Mouse (Mus musculus) bone marrow, adult 2 months (tissue): ENCODE measurements around the gene Fndc3b. TPM values are rescaled to one million over a fixed set of nuclear protein-coding genes. Genes with fewer than 3 reads are reported as not detected.

ENCODE experiments used
- H3K27ac ChIP-seq: fragments of 200-500 bp; 2 replicates; pipeline ENCODE4 v1.5.1; 2012; ENCODE audit warnings: low read depth, mild to moderate bottlenecking, control low read depth, inconsistent platforms, low read length; ENCODE audit not compliant: control insufficient read depth, poor library complexity, insufficient read depth
- H3K4me1 ChIP-seq: fragments of 200-500 bp; 2 replicates; pipeline ENCODE4 v1.6.1; 2011; ENCODE audit warnings: low read length; ENCODE audit not compliant: control insufficient read depth, insufficient read depth
- H3K4me3 ChIP-seq: fragments of 200-500 bp; replicated peaks from 2 replicates; pipeline ENCODE3; 2011; ENCODE audit warnings: mild to moderate bottlenecking, low read depth, low read length, control low read depth; ENCODE audit not compliant: control insufficient read depth
- CTCF ChIP-seq: fragments of 200-500 bp; IDR thresholded peaks from 2 replicates; pipeline ENCODE4 v1.5.1; 2011; ENCODE audit warnings: low read length, control low read depth; ENCODE audit not compliant: control insufficient read depth, insufficient read depth
- POLR2A ChIP-seq: fragments of 200-500 bp; IDR thresholded peaks from 2 replicates; pipeline ENCODE4 v1.6.1; 2011; ENCODE audit warnings: low read depth, mild to moderate bottlenecking, control low read depth, low read length, borderline replicate concordance; ENCODE audit not compliant: control insufficient read depth
- WGBS: fragments of 180-500 bp; shearing (Covaris S2); methylation state at CpG from one replicate; pipeline ENCODE4 v1.1.7; 2018; 5-methylcytosine and 5-hydroxymethylcytosine counted together
- polyA plus RNA-seq: library from polyadenylated mRNA; stranded (reverse); fragments of >200 nt; gene quantifications from 2 replicates; pipeline ENCODE4 v1.2.4, GENCODE M21; 2011; ENCODE audit warnings: low replicate concordance; ENCODE audit not compliant: missing spikeins, insufficient read depth, insufficient read length

Gene Fndc3b
- polyA plus RNA-seq, 1 experiment = 4.2 TPM

DNA sequence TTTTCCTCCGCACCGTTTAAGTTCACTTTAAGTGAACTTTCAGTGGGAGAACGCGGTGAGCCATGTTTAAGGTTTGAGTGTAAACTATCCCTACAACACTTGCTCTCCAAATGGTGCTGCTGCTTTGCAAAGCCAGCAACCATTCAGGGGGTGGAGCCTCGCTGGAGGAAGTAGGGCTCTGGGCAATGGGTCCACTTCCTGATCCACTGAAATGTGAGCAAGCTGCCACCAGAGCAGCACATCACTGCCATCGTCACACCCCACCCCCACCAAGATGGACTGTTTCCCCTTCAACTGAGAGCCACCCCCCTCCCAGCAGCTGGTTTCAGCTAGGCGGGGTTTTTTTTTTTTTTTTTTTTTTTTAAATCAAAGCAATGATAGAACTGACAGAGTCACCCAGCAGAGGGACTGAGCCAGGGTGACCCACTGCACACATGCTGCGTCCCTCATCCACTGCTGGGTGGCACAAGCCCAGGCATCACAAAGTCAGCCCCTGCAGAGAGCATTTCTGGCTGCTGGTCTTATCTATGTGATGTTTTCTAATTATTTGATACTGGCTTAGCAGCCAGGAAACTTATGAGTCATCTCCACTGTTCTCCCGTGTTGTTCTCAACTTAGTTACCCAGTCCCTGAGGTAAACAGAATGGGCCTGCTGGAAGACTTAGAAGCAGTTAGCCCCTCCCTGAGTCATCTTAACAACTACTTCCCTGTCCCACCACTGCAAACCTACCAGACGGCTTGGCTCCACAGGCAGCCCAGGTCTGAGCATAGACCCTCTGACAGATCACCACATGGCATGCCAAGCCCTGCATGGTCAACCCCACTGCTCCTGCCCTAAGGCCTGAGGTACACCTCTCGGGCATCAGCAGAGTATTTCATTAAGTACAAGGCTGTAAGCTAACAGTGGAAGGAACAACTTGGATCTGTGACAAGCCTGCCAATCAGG lies 112.4 kb downstream of the Fndc3b start:
- no peaks in the 10 kb centered on the region; the same call in 1 of the 2 replicates for H3K4me1 ChIP-seq
- TF ChIP-seq CTCF (no peak), POLR2A (no peak)
- no peak overlapping the region for H3K4me3 ChIP-seq
- H3K27ac ChIP-seq = no peak overlapping the region
- 81% methylated on average over 11 of the region's 11 CpGs for WGBS

- 83% methylated on average over 7 of the region's 7 CpGs for WGBS
- H3K27ac ChIP-seq = no peak overlapping the region
- H3K4me1 ChIP-seq = no peaks in the 10 kb centered on the region
- no peak overlapping the region for H3K4me3 ChIP-seq
- TF ChIP-seq POLR2A (no peak), CTCF (no peak)
Measured at GRCm38 (mm10) chr3:27593485-27594138, 117.5 kb downstream of the Fndc3b start.

GRCm38 (mm10) chr3:27592728-27593484 lies 118.2 kb downstream of the Fndc3b start:
- Histone ChIP-seq H3K4me3 (no peak overlapping the region), H3K27ac (no peak overlapping the region), H3K4me1 (no peaks in the 10 kb centered on the region)
- WGBS = 80% methylated on average over 11 of the region's 11 CpGs
- TF ChIP-seq CTCF (no peak), POLR2A (no peak)

GRCm38 (mm10) chr3:27590823-27591222 lies 120.3 kb downstream of the Fndc3b start:
- Histone ChIP-seq H3K4me1 (no peaks in the 10 kb centered on the region), H3K27ac (no peak overlapping the region), H3K4me3 (no peak overlapping the region)
- 88% methylated on average over 11 of the region's 11 CpGs for WGBS
- no peak for TF ChIP-seq POLR2A
- TF ChIP-seq CTCF = no peak

- no peak overlapping the region for H3K4me3 ChIP-seq
- H3K27ac ChIP-seq = no peak overlapping the region
- no peak for TF ChIP-seq CTCF
- TF ChIP-seq POLR2A = no peak
- WGBS = 75% methylated on average over 3 of the region's 3 CpGs
- peaks cover 3% of the 10 kb centered on the region; the same call in 1 of the 2 replicates for H3K4me1 ChIP-seq
Measured at GRCm38 (mm10) chr3:27589305-27589704, 121.8 kb downstream of the Fndc3b start.

DNA sequence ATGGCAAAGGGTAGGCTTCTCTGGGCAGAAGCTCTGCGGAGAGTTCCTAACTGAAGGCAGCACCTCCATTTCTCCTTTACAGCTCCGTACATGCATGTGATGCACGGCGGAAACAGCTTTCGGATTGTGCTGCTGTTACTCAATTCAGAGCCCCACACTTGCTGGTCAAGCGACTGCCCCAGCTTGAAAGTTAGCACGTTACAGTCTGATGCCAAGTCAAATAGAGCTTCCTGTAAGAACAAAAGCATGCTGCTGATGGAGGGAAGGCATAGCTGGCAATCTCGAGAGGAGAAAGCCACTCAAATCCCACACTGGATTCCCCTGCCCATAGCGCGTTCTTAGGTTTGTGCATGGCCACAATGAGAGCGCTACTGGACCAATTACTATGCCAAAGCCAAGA lies 122.5 kb downstream of the Fndc3b start:
- no peak for TF ChIP-seq CTCF
- Histone ChIP-seq H3K4me3 (no peak overlapping the region), H3K27ac (no peak overlapping the region), H3K4me1 (peaks cover 4% of the 10 kb centered on the region; the same call in 1 of the 2 replicates)
- WGBS = 86% methylated on average over 11 of the region's 11 CpGs

DNA sequence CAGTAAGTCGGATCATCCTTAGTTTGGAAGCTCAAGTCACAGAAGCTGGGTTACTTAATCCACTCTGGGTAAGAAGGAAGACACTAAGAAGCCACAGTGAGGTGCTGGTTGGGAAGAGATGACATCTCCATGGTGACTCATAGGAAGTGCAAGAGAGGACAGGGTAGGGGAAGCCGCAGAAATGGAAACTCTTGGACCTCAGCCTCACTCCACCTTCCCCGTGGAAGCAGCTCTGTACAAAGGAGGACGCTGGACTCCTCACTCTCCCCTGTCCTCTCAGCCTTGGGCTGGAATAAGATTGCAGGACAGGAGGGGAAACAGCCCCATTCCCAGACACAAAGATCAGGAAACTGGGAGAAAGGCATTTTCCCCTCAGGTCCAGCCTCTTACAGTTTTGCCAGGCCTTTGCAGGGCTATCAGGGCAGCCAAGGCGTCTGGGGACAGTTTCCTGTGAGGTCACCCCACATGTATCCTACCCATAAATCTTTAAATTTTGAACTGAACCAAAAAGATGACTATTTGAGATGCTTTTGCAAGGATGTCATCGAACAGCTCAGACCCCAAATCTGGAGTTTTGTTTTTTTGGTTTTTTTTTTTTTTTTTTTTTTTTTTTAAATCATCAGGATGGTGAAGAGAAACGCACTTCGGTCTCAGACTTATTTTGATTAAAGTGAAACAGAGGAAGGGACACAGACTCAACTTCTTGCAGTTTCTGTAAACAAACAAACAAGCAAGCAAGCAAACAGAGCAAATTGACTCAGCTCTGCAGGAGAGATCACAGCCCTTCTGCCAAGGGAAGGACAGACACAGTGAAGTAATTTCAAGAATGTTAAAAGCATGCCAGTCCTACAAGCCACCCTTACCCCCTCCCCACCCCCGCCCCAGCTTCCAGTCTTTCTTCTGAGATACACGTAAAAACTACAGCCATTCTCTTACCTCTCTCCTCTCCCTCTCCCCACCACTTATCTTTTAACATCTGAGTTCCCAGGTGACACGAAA lies 126.2 kb downstream of the Fndc3b start:
- TF ChIP-seq CTCF (no peak), POLR2A (no peak)
- Histone ChIP-seq H3K4me3 (no peak overlapping the region), H3K27ac (peak overlapping the region; percentile 6; the same call in 1 of the 2 replicates), H3K4me1 (peaks cover 4% of the 10 kb centered on the region; the same call in 1 of the 2 replicates)
- 45% methylated on average over 11 of the region's 11 CpGs for WGBS
